Mouse (Mus musculus): ENCODE results near the gene Usp25. TPM values are rescaled to one million over a fixed set of nuclear protein-coding genes. Genes with fewer than 3 reads are reported as not detected.

Usp25 gene
- polyA plus RNA-seq, 1 experiment = 14.9 TPM

GRCm38 (mm10) chr16:77140651-77141050 is 127.1 kb downstream of the Usp25 start:
- DNase-seq (ENCODE audit: low read depth) = no peak

- DNase-seq (ENCODE audit: low read depth) = no peak
Measured at GRCm38 (mm10) chr16:77146801-77147200, 133.3 kb downstream of the Usp25 start.

GRCm38 (mm10) chr16:77150338-77150737 is 136.8 kb downstream of the Usp25 start:
- DNase-seq (ENCODE audit: low read depth) = no peak

- no peak for DNase-seq (ENCODE audit: low read depth)
Measured at GRCm38 (mm10) chr16:77150884-77151283, 137.4 kb downstream of the Usp25 start.

GRCm38 (mm10) chr16:77152288-77152687 is 138.8 kb downstream of the Usp25 start:
- DNase-seq (ENCODE audit: low read depth) = no peak

GRCm38 (mm10) chr16:77153216-77153715 is 139.8 kb downstream of the Usp25 start:
- DNase-seq (ENCODE audit: low read depth) = no peak

- DNase-seq (ENCODE audit: low read depth) = no peak
Measured at GRCm38 (mm10) chr16:77153815-77154214, 140.3 kb downstream of the Usp25 start.

- DNase-seq (ENCODE audit: low read depth) = no peak
Measured at GRCm38 (mm10) chr16:77154831-77155230, 141.3 kb downstream of the Usp25 start.

All from gonadal fat pad, adult 2 months (tissue).